Mouse (Mus musculus): ENCODE measurements around the gene Ifit1bl1. TPM values are rescaled to one million over a fixed set of nuclear protein-coding genes. Genes with fewer than 3 reads are reported as not detected.
"Not testable (repeated sequence)": the region's sequence is repeated elsewhere in the genome, so short reads cannot be mapped to it uniquely, and the experiment has no call there.

Ifit1bl1 gene
- polyA plus RNA-seq, 1 experiment from 2014 or later = 0.46 TPM

DNA sequence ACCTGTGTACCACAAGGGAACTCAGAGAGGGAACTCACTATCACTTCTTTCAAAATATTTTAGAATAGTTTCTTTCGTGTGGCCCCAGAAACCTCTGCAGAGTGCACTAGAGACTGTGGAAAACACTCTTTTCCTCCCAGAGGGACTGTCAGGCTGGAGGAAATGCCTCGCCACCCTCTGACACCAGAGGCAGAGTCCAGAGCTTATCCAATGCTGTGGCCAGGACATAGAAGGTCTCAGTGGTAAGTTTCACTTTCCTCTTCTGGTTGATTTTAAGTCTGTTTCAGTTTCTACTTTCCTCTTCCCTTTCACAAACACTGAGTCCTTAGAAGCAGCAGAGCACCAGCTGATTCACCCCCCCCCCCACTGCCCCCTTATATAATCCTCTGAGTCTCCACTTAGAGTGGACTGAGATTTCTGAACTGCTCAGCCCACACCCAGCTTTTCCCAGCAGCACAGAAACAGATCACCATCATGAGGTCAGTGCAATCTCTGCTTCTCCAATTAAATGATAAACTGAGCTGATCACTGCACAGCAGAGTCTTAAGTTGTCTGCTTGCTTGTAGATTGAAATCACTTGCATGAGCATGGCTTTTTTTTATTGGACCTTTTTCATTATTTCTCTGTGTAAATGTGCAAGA lies 18.5 kb downstream of the Ifit1bl1 start, which contains the start of gene Ifit3:
Ifit3 (plus strand) TSS at position 406 of the 641 bp plus-strand sequence.
- not testable (repeated sequence) for H3K27ac ChIP-seq; H3K9me3 ChIP-seq (replicated peaks); H3K27me3 ChIP-seq; H3K4me2 ChIP-seq (replicated peaks); ATAC-seq (ENCODE audit: low FRiP score); H3K9ac ChIP-seq; H3K36me3 ChIP-seq; H3K4me1 ChIP-seq; H3K4me3 ChIP-seq
- 66% methylated on average over 2 of the region's 2 CpGs for WGBS

DNA sequence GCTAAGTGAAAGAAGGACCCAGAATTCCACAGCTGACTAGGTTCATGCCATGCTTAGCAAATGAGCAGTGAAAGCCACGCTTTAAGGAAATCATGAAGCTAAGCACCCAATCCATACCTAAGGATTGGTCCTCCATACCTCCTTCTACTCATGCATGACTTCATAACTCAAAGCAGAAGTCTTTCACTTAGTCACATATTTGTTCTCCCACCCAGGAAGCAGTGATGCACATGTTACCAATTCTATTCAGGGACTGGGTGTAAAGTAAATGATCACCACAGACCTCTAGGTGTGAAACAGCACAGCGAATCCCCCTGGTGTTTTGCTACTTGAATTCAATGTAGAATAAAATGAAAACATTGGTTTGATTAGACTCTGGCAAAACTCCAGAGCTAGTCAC lies 19.1 kb downstream of the Ifit1bl1 start:
- H3K36me3 ChIP-seq; ATAC-seq (ENCODE audit: low FRiP score); H3K9ac ChIP-seq; H3K27ac ChIP-seq; H3K9me3 ChIP-seq (replicated peaks); H3K4me1 ChIP-seq; H3K4me3 ChIP-seq; H3K4me2 ChIP-seq (replicated peaks); H3K27me3 ChIP-seq: not testable (repeated sequence)
- WGBS = 84% methylated on average over 2 of the region's 2 CpGs

DNA sequence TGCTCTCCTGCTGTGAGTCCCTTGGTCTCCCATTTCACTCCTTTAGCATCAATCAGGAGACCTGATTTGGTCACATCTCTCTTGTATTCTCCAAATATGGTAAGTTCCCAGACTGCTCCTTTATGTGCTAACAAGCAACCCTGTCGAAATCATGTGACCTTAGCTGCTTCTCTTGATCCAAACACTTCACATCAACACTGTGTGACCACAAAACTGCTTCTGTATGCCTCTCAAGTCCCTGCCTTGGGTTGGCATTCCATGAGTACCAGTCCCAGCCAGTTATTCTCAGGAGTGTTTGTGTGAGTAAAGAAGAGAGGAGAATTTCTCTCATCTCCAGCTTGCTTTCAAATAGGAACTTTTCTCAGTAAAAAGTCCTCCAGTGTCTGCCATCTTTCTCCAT lies 24.6 kb downstream of the Ifit1bl1 start:
- Histone ChIP-seq H3K4me1 (no peaks in the 10 kb centered on the region), H3K9ac (no peak overlapping the region), H3K27me3 (no peaks in the 10 kb centered on the region), H3K36me3 (no peaks in the 10 kb centered on the region), H3K4me2 (replicated peaks) (no peak overlapping the region), H3K27ac (no peak overlapping the region), H3K9me3 (replicated peaks) (no peaks in the 10 kb centered on the region), H3K4me3 (no peak overlapping the region)
- 66% methylated on average over 1 of the region's 1 CpGs for WGBS
- ATAC-seq (ENCODE audit: low FRiP score) = no peak

DNA sequence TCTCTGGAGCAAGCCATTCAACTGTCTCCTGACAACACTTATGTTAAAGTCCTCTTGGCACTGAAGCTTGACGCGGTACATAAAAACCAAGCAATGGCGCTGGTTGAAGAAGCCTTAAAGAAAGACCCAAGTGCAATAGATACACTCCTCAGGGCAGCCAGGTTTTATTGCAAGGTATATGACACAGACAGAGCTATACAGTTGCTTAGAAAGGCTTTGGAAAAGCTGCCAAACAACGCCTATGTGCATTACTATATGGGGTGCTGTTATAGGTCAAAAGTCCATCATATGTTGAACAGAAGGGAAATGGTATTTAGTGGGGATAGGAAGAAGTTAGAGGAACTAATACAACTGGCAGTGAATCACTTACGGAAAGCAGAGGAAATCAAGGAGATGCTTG lies 28.1 kb downstream of the Ifit1bl1 start:
- H3K4me1 ChIP-seq = 0 out of 2 replicates have a peak, but pooled peaks cover 2% of the 10 kb centered on the region
- no peak overlapping the region for H3K4me2 ChIP-seq (replicated peaks)
- 93% methylated on average over 5 of the region's 5 CpGs for WGBS
- ATAC-seq (ENCODE audit: low FRiP score) = no peak
- no peaks in the 10 kb centered on the region for H3K27me3 ChIP-seq
- H3K4me3 ChIP-seq = no peak overlapping the region
- no peak overlapping the region for H3K27ac ChIP-seq
- no peak overlapping the region for H3K9ac ChIP-seq
- no peaks in the 10 kb centered on the region for H3K36me3 ChIP-seq
- H3K9me3 ChIP-seq (replicated peaks) = no peaks in the 10 kb centered on the region

DNA sequence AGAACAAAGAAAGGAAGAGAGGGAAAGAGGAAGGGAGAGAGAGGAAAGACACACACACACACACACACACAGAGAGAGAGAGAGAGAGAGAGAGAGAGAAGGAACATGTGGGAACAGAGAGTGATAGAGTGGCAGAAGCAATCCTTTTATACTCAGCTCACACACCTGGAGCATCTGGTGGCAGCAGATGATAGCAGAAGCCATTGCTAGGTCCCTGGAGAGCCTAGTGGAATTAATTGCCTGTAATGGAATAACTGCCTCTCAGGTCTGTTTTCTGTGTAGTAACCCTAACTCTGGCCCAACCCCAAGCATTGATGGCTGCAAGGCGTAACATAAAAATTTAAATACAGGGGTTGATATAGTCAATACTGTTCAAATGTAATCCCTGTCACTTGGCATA lies 30.7 kb downstream of the Ifit1bl1 start:
- Histone ChIP-seq H3K27me3 (no peaks in the 10 kb centered on the region), H3K36me3 (no peaks in the 10 kb centered on the region), H3K9ac (no peak overlapping the region), H3K4me3 (no peak overlapping the region), H3K9me3 (replicated peaks) (no peaks in the 10 kb centered on the region), H3K4me2 (replicated peaks) (no peak overlapping the region), H3K27ac (no peak overlapping the region), H3K4me1 (0 out of 2 replicates have a peak, but pooled peaks cover 2% of the 10 kb centered on the region)
- no peak for ATAC-seq (ENCODE audit: low FRiP score)
- 75% methylated on average over 1 of the region's 1 CpGs for WGBS

DNA sequence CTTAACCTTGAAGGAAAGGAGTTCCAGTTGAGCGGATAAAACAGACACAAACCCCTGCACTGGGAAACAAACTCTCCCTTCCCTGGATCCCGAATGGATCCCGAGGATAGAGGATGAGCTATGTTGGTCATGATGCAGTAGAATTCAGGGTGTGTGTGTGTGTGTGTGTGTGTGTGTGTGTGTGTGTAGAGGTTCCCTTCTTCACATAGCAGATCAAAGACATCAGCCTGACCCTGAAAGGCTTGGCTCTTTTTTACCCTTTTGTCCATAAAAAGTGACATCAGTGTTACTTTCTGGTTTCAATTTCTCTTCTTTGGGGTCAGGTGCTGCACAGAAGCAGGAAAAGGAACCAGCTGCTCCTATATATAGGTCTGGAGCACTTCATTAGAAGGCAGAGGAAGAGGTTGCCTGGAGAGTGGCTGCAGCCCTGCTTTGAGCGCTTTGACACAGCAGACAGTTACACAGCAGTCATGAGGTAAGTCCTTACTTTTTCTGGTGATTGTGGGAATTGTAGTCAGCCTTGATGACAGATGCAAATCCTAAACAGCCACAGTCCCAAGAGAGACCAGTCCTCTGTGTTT lies 31.8 kb downstream of the Ifit1bl1 start:
- ATAC-seq (ENCODE audit: low FRiP score) = no peak
- no peaks in the 10 kb centered on the region for H3K27me3 ChIP-seq
- H3K9me3 ChIP-seq (replicated peaks) = no peaks in the 10 kb centered on the region
- WGBS = 73% methylated on average over 4 of the region's 4 CpGs
- no peak overlapping the region for H3K4me2 ChIP-seq (replicated peaks)
- 0 out of 2 replicates have a peak, but pooled peaks cover 2% of the 10 kb centered on the region for H3K4me1 ChIP-seq
- no peak overlapping the region for H3K9ac ChIP-seq
- no peak overlapping the region for H3K27ac ChIP-seq
- H3K4me3 ChIP-seq = no peak overlapping the region
- H3K36me3 ChIP-seq = no peaks in the 10 kb centered on the region

DNA sequence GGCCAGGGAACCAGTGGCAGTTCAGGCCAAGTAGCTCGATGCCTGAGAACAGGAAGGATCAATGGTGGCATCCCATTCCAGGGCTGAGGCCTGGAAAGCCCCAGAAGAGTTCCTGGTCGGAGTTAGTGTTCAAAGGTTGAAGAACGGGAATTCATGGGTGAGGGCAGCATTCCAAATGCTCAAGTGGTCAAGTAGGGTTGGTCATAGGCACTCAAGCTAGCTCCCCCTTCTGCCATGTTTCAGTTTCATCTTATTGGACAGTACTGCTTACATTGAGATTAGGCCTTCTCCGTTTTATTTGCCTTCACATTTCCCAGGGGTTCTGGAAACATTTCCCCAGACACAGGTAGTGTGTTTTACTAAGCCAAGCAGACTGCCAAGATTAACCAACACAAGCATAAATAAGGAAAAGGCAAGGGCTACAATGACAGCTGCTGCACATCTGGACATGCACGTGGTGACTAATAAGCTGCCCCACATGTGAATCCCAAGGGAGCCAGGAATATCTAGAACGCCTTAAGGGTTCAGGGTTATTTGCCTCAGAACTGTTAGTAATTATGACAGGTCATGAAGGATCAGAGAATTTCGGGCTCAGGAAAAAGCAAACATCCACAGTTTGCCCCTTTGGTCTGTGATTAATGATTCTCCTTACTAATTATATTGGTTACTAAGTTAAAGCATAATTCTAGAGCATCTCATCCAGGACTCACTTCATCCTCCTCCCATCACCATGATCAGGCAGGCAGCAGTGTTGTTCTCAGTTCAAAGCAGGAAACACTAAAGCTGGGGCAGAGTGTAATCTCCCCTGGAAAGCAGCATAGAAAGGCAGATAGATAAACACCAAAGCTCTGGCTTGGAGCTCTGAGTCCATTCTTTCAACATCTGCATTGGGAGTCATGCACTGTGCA lies 32.5 kb downstream of the Ifit1bl1 start:
- Histone ChIP-seq H3K9ac (no peak overlapping the region), H3K4me2 (replicated peaks) (no peak overlapping the region), H3K27ac (no peak overlapping the region), H3K36me3 (no peaks in the 10 kb centered on the region), H3K4me1 (0 out of 2 replicates have a peak, but pooled peaks cover 2% of the 10 kb centered on the region), H3K4me3 (no peak overlapping the region), H3K27me3 (no peaks in the 10 kb centered on the region), H3K9me3 (replicated peaks) (no peaks in the 10 kb centered on the region)
- 77% methylated on average over 7 of the region's 7 CpGs for WGBS
- no peak for ATAC-seq (ENCODE audit: low FRiP score)

DNA sequence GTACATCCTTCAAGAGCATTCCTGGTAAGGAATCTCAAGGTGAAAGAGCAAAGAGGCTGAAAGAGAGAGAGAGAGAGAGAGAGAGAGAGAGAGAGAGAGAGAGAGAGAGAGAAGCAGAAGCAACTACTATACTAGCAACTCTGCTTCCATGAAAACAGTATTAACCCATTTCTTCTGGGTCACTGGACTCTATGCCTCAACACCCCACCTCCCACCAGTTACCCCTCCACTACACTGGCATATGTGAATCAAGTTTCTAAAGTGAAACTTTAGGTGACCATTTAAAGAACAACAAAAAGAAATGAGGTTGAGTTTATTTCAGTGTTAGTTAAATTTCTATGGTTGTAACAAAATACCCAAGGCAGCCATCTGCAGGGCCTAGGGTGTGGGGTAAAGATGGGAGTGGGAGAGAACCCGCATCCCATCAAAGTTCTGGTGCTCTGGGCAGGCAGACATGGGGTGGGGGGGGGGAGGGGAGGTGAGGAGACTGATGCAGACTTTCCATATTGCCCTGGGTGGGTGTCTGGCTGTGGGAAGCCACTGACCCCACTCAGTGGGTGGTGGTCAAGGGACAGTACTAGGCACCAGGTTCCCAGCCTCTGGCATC lies 35.5 kb downstream of the Ifit1bl1 start:
- no peaks in the 10 kb centered on the region for H3K27me3 ChIP-seq
- no peaks in the 10 kb centered on the region for H3K36me3 ChIP-seq
- H3K27ac ChIP-seq = no peak overlapping the region
- ATAC-seq (ENCODE audit: low FRiP score) = no peak
- 0 out of 2 replicates have a peak, but pooled peaks cover 2% of the 10 kb centered on the region for H3K4me1 ChIP-seq
- H3K4me2 ChIP-seq (replicated peaks) = no peak overlapping the region
- H3K9me3 ChIP-seq (replicated peaks) = no peaks in the 10 kb centered on the region
- H3K4me3 ChIP-seq = no peak overlapping the region
- WGBS = 80% methylated on average over 1 of the region's 1 CpGs
- no peak overlapping the region for H3K9ac ChIP-seq

DNA sequence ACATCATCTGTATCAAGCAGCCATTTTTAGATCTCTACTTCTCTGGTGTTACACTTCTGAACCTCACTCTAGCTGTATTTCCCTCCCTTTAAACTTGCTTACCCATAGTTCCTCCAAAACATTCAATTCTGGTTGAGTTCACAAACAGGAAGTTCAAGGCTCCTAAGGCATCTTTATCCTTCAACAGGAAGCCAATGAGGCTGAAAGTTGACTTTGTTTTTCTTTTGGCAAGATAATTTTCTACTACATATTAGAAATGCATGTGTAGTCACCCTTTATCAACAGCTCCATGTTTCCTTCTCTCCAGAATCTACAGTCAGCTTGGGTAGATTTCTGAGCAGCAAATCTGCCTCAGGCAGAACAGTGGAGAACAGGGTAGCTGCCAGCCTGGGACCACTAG lies 39.2 kb downstream of the Ifit1bl1 start:
- no peak overlapping the region for H3K9ac ChIP-seq
- H3K27ac ChIP-seq = no peak overlapping the region
- no peaks in the 10 kb centered on the region for H3K36me3 ChIP-seq
- ATAC-seq (ENCODE audit: low FRiP score) = no peak
- no peaks in the 10 kb centered on the region for H3K9me3 ChIP-seq (replicated peaks)
- no peaks in the 10 kb centered on the region for H3K4me1 ChIP-seq
- H3K4me2 ChIP-seq (replicated peaks) = no peak overlapping the region
- H3K4me3 ChIP-seq = no peak overlapping the region
- H3K27me3 ChIP-seq = no peaks in the 10 kb centered on the region

DNA sequence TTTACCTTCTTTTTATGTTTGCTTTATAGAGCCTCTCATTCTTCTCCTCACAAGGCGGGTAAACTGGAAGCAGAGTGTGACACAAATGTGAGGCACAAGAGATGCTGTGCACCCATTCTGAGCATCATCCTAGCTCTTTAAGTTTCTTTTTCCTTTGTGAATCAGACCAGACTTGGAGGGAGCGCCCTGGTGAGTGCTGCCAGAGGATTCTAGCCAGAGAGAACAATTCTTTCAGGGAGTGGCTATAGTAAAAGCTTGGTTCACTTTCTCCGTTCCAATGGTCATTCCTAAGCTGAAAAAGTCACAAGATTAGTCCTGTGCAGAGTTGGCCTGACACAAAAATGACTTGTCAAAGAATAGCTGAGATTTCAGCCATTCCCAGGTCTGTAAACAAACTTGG lies 45.1 kb downstream of the Ifit1bl1 start:
- no peak for ATAC-seq (ENCODE audit: low FRiP score)
- no peaks in the 10 kb centered on the region for H3K27me3 ChIP-seq
- H3K36me3 ChIP-seq = no peaks in the 10 kb centered on the region
- H3K4me1 ChIP-seq = no peaks in the 10 kb centered on the region
- no peak overlapping the region for H3K27ac ChIP-seq
- H3K9me3 ChIP-seq (replicated peaks) = 0 out of 2 replicates have a peak, but pooled peaks cover 2% of the 10 kb centered on the region
- no peak overlapping the region for H3K9ac ChIP-seq
- no peak overlapping the region for H3K4me2 ChIP-seq (replicated peaks)
- 82% methylated on average over 3 of the region's 3 CpGs for WGBS
- no peak overlapping the region for H3K4me3 ChIP-seq

DNA sequence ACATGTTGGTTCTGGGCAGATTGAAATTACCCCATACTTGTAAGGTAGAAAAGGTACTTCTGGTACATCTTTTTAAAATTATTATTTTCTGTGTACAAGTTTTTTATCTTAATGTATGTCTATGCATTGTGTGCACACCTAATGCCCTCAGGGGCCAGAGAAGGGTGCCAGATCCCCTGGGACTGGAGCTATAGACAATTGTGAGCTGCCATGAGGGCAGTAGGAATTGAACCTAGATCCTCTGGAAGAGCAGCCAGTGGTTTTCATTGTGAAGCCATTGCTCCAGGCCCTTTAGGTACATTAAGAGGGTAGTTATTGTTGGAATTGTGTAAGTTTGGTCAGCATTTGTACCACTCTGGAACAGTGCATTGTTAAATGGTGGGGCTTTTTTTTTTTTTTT lies 47.7 kb downstream of the Ifit1bl1 start:
- Histone ChIP-seq H3K4me2 (replicated peaks) (no peak overlapping the region), H3K4me1 (no peaks in the 10 kb centered on the region), H3K36me3 (no peaks in the 10 kb centered on the region), H3K27ac (no peak overlapping the region), H3K9me3 (replicated peaks) (0 out of 2 replicates have a peak, but pooled peaks cover 2% of the 10 kb centered on the region), H3K9ac (no peak overlapping the region), H3K27me3 (no peaks in the 10 kb centered on the region), H3K4me3 (no peak overlapping the region)
- no peak for ATAC-seq (ENCODE audit: low FRiP score)

DNA sequence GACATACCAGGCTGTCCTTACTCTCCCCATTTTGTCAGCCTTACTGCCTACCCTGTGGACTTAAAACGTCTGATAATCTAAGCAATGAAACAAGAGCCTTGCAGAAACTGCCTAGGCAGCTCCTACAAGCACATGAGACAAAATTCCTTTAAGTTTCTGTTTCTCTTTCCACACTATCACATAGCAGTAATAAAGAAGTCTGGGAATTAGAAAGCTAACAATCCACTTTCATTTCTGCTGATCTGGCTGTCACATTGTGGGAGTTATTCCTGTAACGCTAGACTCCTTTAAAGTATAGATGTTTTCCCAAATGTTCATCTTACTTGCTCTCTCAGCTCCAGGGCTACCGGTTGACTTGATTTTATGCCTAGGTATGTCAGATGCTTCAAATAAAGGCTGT lies 48.2 kb downstream of the Ifit1bl1 start:
- Histone ChIP-seq H3K4me1 (no peaks in the 10 kb centered on the region), H3K9me3 (replicated peaks) (0 out of 2 replicates have a peak, but pooled peaks cover 2% of the 10 kb centered on the region), H3K27ac (no peak overlapping the region), H3K4me3 (no peak overlapping the region), H3K27me3 (no peaks in the 10 kb centered on the region), H3K4me2 (replicated peaks) (no peak overlapping the region), H3K9ac (no peak overlapping the region), H3K36me3 (no peaks in the 10 kb centered on the region)
- ATAC-seq (ENCODE audit: low FRiP score) = no peak
- WGBS = 81% methylated on average over 3 of the region's 3 CpGs

All from hindbrain, embryonic 12.5 days (tissue).